Mouse (Mus musculus) embryonic facial prominence, embryonic 10.5 days (tissue): ENCODE measurements around the gene Gm20431. TPM values are rescaled to one million over a fixed set of nuclear protein-coding genes. Genes with fewer than 3 reads are reported as not detected.
A peak's percentile ranks its signal among the peaks of the same experiment; 100 is the strongest.

Experiments
- DNase-seq: peaks from one replicate; pipeline ENCODE4 v3.0.0-alpha.2; 2017; ENCODE audit warnings: low spot score
- H3K27ac ChIP-seq: fragments of 300-500 bp; sonication (generic); replicated peaks from 2 replicates; pipeline ENCODE4 v1.5.1; 2016; ENCODE audit warnings: mild to moderate bottlenecking
- H3K27me3 ChIP-seq: fragments of 300-500 bp; sonication (generic); replicated peaks from 2 replicates; pipeline ENCODE4 v1.6.1; 2016; ENCODE audit warnings: low read depth, mild to moderate bottlenecking; ENCODE audit not compliant: poor library complexity, severe bottlenecking
- H3K36me3 ChIP-seq: fragments of 300-500 bp; sonication (generic); replicated peaks from 2 replicates; pipeline ENCODE4 v1.6.1; 2016; ENCODE audit warnings: mild to moderate bottlenecking, moderate library complexity
- H3K4me1 ChIP-seq: fragments of 300-500 bp; sonication (generic); 2 replicates; pipeline ENCODE4 v1.6.1; 2016
- H3K4me3 ChIP-seq: fragments of 300-500 bp; sonication (generic); 2 replicates; pipeline ENCODE4 v1.5.1; 2016; ENCODE audit warnings: mild to moderate bottlenecking, moderate library complexity
- H3K9me3 ChIP-seq: fragments of 300-500 bp; sonication (generic); 2 replicates; pipeline ENCODE4 v1.6.1; 2016; ENCODE audit warnings: mild to moderate bottlenecking
- WGBS: fragments of 180-500 bp; shearing (Covaris S2); methylation state at CpG from one replicate; pipeline ENCODE4 v1.1.7; 2016; 5-methylcytosine and 5-hydroxymethylcytosine counted together
- polyA plus RNA-seq: library from polyadenylated mRNA; unstranded; fragments of >200 nt; fragmentation: Nextera tagmentation; extraction: Ambion mirVana; gene quantifications from 2 replicates; pipeline ENCODE4 v1.2.1, GENCODE M21; 2016

The Gm20431 gene
- polyA plus RNA-seq, 1 experiment from 2014 or later: 4.9 TPM

DNA sequence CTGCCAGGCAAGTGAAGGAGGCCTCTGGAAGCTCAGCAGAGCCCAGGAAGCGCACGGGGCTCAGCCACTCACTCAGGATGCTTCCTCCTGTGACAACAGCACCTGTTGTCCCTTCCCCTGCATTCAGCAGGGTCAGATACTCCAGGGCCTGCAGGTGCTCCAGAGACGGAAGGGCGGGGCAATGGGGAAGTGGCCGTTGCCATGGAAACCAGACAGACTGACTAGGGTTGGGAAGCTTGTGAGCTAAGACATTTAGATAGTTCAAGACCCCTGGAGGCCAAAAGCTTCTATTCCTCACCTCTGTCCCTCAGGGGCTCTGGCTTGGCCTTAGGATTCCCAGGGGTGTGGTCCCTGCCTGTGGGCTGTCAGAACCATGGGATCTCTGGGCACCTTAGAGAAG is 82.8 kb downstream of the Gm20431 start:
- peaks cover 53% of the 10 kb centered on the region for H3K4me1 ChIP-seq
- H3K9me3 ChIP-seq: no peaks in the 10 kb centered on the region
- 41% methylated on average over 5 of the region's 5 CpGs for WGBS
- H3K4me3 ChIP-seq: no peak overlapping the region
- H3K36me3 ChIP-seq: no peaks in the 10 kb centered on the region
- peak overlapping the region; percentile 63 for H3K27ac ChIP-seq
- H3K27me3 ChIP-seq: no peaks in the 10 kb centered on the region
- peak; percentile 54 for DNase-seq

DNA sequence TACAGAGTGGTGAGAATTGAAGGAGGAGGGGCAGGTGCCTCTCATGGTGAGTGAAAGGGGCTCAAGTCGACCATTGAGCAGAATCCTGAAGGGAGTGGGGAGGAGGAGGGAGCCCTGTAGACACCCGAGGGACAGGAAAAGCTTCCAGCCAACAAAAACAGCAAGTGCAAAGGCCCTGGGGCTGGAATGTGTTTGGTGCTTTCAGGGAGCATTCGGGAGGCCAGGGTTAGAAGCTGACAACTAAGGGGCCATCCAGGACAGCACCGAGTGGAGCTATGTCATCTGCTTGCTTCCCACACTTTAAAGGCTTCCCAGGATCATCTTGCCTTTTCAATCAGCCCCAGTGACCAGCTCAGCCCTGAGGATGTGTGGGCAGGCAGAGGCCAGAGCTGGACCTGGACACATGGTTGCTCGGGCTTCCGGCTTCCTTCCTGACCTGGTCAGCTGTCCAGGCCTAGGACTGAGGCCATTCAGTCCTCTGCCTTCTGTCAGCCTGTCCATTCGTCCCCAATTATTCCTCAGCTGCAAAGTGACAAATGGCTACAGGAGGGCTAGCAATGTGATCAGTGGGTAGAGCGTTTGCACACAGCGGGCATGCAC is 84.0 kb downstream of the Gm20431 start:
- Histone ChIP-seq H3K4me3 (no peak overlapping the region), H3K27ac (peak overlapping the region; percentile 8; the same call in 1 of the 2 replicates), H3K27me3 (no peaks in the 10 kb centered on the region), H3K4me1 (peaks cover 44% of the 10 kb centered on the region), H3K9me3 (no peaks in the 10 kb centered on the region), H3K36me3 (no peaks in the 10 kb centered on the region)
- 55% methylated on average over 9 of the region's 9 CpGs for WGBS
- no peak for DNase-seq

DNA sequence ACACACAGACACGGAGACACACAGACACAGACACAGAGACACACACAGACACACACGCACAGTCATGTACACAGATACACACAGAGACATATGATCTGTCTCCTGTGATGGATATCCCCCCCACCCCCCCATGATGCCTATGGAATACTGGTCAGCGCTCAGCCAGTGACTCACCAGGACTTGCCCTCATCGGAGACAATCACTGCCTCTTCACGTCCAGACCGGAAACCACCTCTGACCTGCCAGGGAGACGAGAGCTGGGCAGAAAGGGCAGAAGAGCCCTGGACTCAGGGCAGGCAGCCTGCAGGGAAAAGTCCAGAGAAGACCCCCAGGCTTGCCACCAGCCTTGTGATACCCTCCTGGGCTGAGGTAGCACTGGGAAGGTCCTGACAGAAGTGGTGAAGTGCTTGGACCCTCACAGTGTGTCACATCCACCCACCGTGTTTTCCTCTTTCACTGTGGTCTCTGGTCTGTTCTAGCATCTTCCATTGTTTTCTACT is 85.1 kb downstream of the Gm20431 start:
- no peaks in the 10 kb centered on the region for H3K9me3 ChIP-seq
- no peaks in the 10 kb centered on the region for H3K36me3 ChIP-seq
- peaks cover 42% of the 10 kb centered on the region for H3K4me1 ChIP-seq
- DNase-seq: no peak
- WGBS: 80% methylated on average over 8 of the region's 8 CpGs
- H3K4me3 ChIP-seq: no peak overlapping the region
- H3K27me3 ChIP-seq: no peaks in the 10 kb centered on the region
- H3K27ac ChIP-seq: peak overlapping the region; percentile 63; the same call in 1 of the 2 replicates

DNA sequence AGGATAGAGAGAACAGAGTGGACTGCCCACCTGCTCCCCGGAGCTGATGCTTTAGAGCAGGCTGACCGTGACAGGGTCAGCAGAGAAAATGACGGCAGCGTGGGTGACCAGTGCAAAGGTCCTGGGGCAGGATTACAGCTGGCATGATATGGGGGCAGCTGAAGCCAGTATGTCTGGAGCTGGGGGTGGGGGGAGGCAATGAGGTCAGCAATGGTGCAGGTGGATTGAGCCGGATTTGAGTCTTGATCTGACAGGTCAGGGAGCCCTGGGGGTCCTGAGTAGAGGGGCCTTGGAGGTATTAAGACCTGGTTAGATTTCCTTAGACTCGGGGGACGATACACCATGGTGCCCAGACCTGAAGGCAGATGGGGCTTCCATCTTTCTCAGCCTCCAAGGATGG is 85.7 kb downstream of the Gm20431 start:
- no peak for DNase-seq
- peaks cover 46% of the 10 kb centered on the region for H3K4me1 ChIP-seq
- H3K4me3 ChIP-seq: no peak overlapping the region
- WGBS: 88% methylated on average over 7 of the region's 7 CpGs
- H3K9me3 ChIP-seq: no peaks in the 10 kb centered on the region
- no peaks in the 10 kb centered on the region for H3K36me3 ChIP-seq
- H3K27me3 ChIP-seq: no peaks in the 10 kb centered on the region
- peak overlapping the region; percentile 63 for H3K27ac ChIP-seq

DNA sequence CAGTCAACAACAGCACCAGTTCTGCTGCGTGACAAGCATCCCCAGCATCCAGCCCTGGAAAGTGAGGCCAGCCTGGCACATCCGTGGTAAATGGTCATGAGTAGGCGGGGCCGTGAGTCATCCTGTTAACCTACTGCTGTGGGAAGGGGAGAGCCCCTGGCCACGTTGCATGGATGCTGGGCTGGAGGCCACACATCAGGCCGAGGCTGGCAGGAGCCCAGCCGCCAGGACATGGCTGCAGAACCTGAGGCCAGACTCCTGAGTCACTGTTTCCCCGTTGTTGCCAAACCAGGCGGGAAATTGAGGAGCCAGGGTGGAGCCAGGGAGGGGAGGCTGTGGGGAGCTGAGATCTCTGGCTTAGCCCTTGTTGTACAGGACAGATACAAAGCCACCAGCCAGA is 86.5 kb downstream of the Gm20431 start:
- H3K4me3 ChIP-seq: no peak overlapping the region
- WGBS: 70% methylated on average over 9 of the region's 9 CpGs
- H3K4me1 ChIP-seq: peaks cover 54% of the 10 kb centered on the region
- peak overlapping the region; percentile 51 for H3K27ac ChIP-seq
- no peaks in the 10 kb centered on the region for H3K27me3 ChIP-seq
- H3K36me3 ChIP-seq: no peaks in the 10 kb centered on the region
- no peak for DNase-seq
- no peaks in the 10 kb centered on the region for H3K9me3 ChIP-seq

DNA sequence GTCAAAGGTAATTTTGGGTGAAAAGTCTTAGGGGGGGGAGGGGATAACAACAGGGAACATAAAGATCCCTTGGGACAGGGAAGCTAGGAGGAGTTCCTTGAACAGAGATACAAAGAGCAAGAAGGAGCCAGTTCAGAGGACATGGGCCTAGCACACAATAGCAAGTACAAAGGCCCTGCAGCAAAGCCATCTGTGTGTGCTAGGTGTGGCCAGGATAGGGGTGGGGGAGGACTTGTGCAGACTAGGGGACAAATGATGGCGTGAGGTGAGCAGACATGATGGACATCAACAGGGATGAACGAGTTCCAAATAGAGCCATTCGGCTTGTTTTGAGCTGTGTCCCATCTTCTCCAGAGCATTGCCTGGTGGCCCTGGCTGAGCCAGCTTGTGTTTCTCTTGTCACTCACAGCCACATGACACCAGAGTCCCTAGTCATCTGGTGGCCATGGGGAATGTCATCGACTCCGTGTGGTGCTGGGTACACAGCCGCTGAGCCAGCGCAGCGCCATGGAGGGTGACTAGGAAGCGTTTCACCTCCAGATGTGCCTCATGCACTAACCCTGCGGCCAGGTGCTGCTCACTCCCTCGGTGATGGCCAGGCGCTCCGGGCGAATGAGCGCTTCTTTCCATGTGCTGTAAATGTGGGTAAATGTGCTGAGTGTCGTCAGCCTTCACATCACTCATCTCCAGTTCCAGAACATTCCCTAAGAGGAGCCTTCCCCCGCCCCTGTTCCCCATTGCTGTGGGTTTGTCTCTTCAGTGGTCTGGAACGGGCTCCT is 89.7 kb downstream of the Gm20431 start:
- Histone ChIP-seq H3K9me3 (no peaks in the 10 kb centered on the region), H3K27ac (peak overlapping the region; percentile 1; the same call in 1 of the 2 replicates), H3K4me3 (no peak overlapping the region), H3K4me1 (peaks cover 56% of the 10 kb centered on the region), H3K27me3 (no peaks in the 10 kb centered on the region), H3K36me3 (no peaks in the 10 kb centered on the region)
- 87% methylated on average over 18 of the region's 18 CpGs for WGBS
- DNase-seq: no peak

DNA sequence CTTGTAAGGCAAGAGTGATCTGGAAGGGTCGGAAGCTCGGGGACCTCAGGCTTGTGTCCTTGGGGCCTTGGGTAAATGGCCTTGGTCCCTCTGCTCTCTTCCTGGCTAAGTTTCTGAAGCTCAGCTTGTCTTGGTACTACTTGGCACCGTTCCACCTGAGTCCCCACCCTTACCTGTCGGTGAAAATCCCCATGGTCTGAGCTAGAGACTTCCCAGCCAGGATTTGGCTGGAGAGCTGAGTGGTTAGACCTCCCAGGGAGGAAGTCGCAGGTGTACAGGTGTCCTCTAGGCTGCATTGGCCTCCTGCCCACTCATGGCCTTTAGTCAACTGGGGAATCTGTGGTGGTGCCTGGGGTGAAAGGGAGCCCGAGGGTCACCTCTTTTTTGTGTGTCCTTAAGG is 90.5 kb downstream of the Gm20431 start:
- Histone ChIP-seq H3K4me3 (no peak overlapping the region), H3K4me1 (peaks cover 56% of the 10 kb centered on the region), H3K9me3 (no peaks in the 10 kb centered on the region), H3K27ac (peak overlapping the region; percentile 73), H3K27me3 (no peaks in the 10 kb centered on the region), H3K36me3 (no peaks in the 10 kb centered on the region)
- WGBS: 90% methylated on average over 6 of the region's 6 CpGs
- DNase-seq: no peak

DNA sequence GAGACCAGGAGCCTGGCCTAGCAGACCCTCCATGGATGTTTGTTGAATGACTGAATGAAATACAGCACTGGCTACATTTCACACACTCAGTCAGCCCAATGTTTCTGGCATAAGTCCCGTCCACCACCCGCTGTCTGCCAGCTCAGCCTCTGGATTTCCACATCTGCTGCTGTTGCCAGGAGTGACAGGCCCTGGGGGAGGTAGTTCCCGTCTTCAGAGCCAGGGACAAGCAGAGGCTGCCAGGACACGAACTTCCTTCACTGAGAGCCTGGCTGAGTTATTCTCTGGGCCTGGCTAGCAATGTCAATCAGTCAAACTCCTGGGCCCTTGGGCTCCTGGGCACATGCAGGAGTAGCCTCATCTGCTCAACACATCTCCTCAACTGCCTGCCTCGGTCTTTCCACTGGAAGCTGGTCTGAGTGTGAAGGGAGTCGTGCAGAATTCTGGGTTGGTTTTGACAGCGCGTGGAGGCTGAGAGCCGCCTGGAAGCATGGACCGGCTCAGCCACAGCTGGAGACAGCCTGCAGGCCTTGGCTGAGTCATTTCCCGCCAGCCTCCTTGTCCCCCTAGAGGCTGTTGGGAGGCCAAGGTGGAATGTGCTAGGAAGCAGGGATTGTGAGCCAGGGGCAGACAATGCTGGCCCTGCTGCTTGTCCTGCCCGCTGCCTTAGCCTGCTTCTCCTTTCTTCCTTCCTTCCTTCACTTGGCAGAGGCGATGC is 91.2 kb downstream of the Gm20431 start:
- no peak overlapping the region for H3K4me3 ChIP-seq
- WGBS: 68% methylated on average over 13 of the region's 13 CpGs
- H3K9me3 ChIP-seq: no peaks in the 10 kb centered on the region
- H3K27ac ChIP-seq: peak overlapping the region; percentile 73
- H3K36me3 ChIP-seq: no peaks in the 10 kb centered on the region
- H3K4me1 ChIP-seq: peaks cover 61% of the 10 kb centered on the region
- H3K27me3 ChIP-seq: no peaks in the 10 kb centered on the region
- DNase-seq: no peak

DNA sequence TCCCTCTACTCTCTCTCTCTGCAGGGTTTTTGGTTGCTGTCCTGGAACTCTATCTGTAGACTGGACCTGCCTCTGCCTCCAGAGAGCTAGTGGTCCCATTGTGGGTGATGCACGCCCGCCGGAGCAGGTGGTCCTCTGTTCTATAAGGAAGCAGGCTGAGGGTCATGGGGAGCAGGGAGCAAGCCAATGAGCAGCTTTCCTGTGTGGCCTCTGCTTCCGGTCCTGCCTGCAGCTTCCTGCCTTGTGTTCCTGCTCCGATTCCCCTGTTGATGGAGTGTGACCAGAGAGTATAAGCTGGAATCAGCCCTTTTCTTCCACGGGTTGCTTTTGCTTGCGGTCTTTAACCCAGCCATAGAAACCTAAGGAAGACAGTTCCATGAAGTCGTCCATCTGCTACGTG is 93.2 kb downstream of the Gm20431 start:
- Histone ChIP-seq H3K9me3 (no peaks in the 10 kb centered on the region), H3K4me1 (peaks cover 67% of the 10 kb centered on the region), H3K27me3 (no peaks in the 10 kb centered on the region), H3K4me3 (no peak overlapping the region), H3K36me3 (no peaks in the 10 kb centered on the region), H3K27ac (peak overlapping the region; percentile 67)
- WGBS: 83% methylated on average over 9 of the region's 9 CpGs
- DNase-seq: no peak

DNA sequence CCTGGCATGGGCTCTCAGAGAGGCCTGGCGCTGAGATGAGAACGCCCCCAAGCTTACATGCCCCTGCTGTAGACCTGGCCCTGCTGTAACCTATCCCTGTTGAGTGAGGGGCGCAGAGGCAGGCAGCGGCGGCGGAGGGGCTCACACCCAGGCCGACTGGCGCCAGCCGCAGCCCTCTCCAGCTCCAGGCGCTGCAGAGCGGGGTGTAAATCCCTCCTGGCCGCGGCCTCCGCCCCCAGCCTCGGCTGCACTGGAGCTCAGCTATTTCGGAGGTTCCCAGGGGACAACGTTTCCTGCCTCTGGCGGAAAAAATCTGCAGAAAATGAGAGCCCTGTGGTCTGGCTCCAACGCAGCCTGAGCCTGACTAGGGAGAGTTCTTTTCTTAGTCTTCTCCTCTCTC is 95.6 kb downstream of the Gm20431 start:
- Histone ChIP-seq H3K4me3 (peak overlapping the region; percentile 39), H3K27ac (peak overlapping the region; percentile 85), H3K4me1 (peaks cover 71% of the 10 kb centered on the region), H3K27me3 (no peaks in the 10 kb centered on the region; the same call in 1 of the 2 replicates), H3K9me3 (no peaks in the 10 kb centered on the region), H3K36me3 (no peaks in the 10 kb centered on the region)
- peak; percentile 88 for DNase-seq
- 12% methylated on average over 19 of the region's 19 CpGs for whole genome bisulfite sequencing

DNA sequence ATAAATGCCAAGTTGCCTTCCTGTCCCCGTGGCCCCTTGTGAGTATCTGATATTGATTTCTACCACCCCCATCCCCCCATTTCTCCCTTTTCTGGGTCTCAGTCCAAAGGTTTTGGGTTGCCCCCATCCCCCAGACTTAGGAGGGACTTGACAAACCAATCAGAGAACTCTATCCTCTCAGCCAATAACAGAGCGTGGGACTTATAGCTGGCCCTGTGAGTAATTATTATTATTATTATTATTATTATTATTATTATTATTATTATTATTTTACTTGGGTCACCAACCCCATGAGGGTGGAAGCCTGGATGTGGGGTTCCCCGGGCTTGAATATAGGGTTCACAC is 96.0 kb downstream of the Gm20431 start:
- 58% methylated on average over 3 of the region's 3 CpGs for WGBS
- Histone ChIP-seq H3K4me1 (peaks cover 71% of the 10 kb centered on the region), H3K27ac (peak overlapping the region; percentile 86), H3K9me3 (no peaks in the 10 kb centered on the region), H3K27me3 (peaks cover 4% of the 10 kb centered on the region), H3K36me3 (no peaks in the 10 kb centered on the region), H3K4me3 (peak overlapping the region; percentile 39; the same call in 1 of the 2 replicates)
- no peak for DNase-seq

DNA sequence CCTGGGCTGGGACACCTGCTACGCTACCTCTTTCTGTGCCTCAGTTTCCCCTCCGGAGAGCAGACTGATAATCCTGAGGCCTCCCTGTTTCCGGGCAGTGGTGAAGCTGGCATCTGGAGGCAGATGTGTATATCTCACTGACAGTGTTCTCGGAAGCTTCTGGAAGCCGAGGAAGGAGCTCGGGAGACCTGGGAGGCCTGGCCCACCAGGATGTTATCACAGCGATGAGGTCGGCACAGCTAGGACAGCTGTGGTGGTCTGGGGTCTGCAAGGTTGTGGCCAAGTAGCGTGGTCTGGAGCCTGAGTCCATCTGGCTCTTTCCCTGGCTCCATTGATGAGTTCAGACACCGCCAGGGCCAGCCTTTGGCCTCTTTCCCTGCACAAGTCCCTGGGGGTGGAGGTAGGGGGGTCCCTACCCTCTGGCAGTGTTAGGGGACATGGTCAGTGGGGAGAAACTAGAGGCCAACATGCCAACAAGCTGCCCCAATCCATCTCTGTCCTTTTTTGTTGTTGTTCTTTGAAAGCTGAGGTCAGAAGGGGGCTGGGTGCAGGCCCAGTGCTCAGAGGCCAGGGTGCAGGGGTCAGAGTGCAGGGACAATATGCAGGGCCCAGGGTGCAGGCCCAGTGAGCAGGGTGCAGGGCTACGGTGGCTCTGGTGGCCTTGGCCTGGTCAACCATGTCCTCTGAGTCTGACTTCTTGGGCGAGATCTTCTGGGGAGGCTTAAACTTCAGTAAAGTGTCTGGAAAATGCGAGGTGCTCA is 96.6 kb downstream of the Gm20431 start:
- WGBS: 69% methylated on average over 13 of the region's 13 CpGs
- Histone ChIP-seq H3K36me3 (no peaks in the 10 kb centered on the region), H3K27me3 (peaks cover 9% of the 10 kb centered on the region), H3K9me3 (no peaks in the 10 kb centered on the region), H3K4me1 (peaks cover 71% of the 10 kb centered on the region), H3K4me3 (no peak overlapping the region), H3K27ac (peak overlapping the region; percentile 86)
- DNase-seq: no peak
